Mouse (Mus musculus): ENCODE measurements at regions not wholly inside any gene's neighbourhood (a gene's known extent, or its start where the extent isn't known, plus 50 kb on each side); places are given as distances from the start of the nearest gene placed in this dataset.
A peak's percentile ranks its signal among the peaks of the same experiment; 100 is the strongest.
"Not testable (repeated sequence)": the region's sequence is repeated elsewhere in the genome, so short reads cannot be mapped to it uniquely, and the experiment has no call there.

DNA sequence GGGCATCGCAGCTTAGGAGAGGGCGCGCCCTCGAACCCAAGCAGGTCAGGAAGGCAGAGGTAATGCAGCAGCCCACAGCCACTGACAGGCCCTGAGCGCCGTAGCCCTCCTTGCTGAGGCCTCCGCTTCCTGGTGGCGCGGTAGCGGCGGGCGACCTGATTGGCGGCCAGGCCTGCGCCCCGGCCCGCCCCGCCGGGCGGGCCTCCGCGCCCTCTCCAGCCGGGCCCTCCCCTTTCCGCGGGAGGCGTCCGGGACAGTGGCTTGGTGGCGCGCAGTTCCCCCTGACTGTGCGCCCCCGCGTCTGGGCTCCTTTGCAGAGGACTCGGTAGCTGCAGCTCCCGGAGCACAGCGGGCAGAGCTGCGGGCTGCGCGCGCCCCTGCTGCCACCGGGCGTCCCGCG is 242.1 kb downstream of the Gm21863 start:
- DNase-seq (ENCODE audit: low spot score in 2 of 2), result peak; percentile 14 to 20

DNA sequence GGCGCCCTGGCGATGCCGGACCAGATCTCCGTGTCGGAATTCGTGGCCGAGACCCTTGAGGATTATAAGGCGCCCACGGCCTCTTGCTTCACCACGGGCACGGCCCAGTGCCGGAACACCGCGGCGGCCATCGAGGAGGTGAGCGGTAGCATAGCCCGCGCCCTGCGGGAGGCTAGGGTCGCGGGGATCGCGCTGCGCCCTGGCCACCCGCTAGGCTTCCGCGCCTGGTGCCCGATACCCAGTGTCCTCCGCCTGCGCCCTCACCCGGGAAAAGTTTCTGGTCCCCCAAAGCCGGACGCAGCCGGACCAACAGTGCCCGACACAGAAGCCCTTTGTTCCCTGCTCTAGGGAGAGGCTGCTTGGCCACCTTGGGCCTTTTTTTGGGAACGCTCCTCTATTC is 242.6 kb downstream of the Gm21863 start:
- peak in 1 of 2 experiments; percentile 9 for DNase-seq (ENCODE audit: low spot score in 2 of 2)

DNA sequence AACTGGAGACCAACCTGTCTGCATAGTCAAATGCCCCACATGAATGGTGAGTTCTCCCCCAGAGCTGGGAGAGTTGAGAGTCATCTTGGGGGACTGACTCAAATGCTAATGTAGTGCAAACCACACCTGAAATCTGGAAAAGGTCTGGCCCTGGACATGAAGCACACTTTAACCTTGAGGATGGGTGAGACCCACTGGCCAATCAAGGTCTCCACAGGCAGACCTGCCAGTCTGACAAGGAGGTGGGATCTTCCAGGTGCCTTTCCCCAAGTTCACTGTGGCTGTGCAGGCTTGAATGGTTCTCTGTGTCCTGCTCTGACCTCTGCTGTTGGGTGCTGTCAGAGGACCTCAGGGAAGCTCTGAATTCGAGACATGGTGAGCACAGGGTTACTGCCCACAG is 269.6 kb downstream of the Gm21863 start:
- DNase-seq (ENCODE audit: low spot score in 2 of 2), result not testable (repeated sequence)

DNA sequence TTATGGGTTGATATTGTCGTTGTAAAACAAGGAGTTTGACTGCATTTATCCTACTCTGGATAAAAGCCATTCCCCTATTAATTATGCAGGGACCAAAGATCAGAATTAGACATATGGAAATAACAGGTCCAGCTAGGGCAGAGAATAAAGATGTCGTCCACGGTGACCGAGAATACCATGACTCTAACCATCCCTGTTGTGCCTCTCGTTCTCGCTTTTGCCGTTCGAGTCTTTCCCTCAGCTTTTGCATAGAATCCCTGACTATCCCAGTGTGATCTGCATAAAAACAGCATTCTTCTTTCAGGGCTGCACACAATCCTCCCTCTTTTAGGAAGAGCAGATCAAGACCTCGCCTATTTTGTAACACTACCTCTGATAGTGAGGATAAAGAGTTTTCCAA is 272.5 kb downstream of the Gm21863 start:
- DNase-seq (ENCODE audit: low spot score in 2 of 2), result peak in 1 of 2 experiments; percentile 6

DNA sequence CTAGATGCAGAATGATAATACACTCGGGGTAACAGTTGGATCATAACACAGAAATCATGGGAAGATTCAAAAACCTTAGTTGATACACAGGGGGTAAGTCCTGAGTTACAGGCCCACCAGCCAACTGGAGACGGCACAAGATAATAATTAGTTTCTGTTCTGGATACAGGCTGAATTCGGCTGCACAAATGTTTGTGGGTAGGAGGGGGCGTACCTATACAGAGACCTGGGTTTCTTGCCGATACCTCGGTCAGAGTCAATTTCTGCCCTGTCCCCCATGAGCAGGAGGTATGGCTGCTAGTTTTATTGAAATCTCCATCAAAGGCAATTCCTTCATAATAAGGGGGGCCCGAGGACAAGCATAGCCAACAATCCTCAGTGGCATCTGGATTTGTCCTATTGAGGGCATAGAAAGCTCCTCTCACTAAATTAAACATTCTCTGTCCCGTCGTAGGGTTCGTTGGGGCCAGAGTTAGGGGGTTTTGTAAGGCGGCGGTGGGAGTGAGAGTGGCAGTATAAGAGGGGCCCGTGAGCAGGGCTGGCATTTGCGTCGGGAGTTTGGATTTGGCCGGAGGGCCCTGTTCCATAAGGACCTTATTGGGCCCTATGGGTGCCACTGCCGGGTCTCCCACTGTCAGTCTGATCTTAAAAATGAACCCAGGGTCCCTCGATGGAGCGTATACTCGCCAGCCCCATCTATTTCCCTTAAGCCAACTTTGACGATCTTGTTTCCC is 273.3 kb downstream of the Gm21863 start:
- peak in 1 of 2 experiments; percentile 9 for DNase-seq (ENCODE audit: low spot score in 2 of 2)

DNA sequence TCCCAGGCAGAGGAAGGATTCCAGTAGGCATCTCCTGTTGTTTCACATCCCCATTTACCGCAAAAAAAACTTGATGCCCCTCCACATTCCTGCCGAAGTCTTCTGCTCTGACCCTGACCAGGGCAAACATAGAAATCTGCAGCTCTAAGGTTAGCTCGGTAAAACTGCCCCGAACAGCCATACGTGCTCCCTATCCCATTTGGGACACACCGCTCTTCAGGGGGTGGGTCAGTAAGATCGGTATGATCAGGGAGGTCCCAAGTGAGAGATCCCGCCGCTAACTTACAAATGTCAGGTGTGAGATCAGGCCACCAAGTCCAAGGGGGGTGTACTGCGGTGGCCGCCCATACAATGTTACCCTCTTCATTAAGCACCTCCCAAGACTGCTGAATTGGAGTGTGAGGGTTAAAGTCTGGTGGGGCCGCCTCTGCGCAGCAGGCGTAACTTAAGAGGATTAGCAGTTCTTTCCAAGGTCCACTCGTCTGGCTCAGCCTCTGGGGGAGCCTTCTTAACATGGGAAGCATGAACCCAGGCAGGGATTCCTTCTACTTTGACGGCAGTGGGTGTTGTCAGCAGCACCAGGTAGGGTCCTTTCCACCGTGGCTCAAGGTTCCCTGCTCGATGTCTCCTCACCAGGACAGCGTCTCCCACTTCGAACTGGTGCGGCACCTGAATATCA is 274.2 kb downstream of the Gm21863 start:
- DNase-seq (ENCODE audit: low spot score in 2 of 2), result peak; percentile 9 to 20

DNA sequence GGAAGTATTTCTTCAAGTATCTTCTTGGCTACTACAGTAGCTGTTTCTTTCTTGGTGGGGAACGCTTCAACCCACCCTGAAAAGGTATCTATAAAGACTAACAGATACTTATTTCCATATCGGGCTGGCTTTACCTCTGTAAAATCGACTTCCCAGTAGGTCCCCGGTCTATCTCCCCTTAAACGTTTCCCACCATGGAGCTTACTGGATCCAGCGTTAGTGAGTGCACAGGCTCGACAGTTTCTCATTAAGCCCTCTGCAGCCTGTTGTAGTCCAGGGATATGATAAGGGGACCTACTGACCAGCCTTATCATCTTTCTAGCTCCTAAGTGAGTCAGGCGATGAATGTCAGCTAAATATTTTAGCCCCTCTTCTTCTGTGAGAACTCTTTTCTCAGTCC is 275.1 kb downstream of the Gm21863 start:
- not testable (repeated sequence) for DNase-seq (ENCODE audit: low spot score in 2 of 2)

DNA sequence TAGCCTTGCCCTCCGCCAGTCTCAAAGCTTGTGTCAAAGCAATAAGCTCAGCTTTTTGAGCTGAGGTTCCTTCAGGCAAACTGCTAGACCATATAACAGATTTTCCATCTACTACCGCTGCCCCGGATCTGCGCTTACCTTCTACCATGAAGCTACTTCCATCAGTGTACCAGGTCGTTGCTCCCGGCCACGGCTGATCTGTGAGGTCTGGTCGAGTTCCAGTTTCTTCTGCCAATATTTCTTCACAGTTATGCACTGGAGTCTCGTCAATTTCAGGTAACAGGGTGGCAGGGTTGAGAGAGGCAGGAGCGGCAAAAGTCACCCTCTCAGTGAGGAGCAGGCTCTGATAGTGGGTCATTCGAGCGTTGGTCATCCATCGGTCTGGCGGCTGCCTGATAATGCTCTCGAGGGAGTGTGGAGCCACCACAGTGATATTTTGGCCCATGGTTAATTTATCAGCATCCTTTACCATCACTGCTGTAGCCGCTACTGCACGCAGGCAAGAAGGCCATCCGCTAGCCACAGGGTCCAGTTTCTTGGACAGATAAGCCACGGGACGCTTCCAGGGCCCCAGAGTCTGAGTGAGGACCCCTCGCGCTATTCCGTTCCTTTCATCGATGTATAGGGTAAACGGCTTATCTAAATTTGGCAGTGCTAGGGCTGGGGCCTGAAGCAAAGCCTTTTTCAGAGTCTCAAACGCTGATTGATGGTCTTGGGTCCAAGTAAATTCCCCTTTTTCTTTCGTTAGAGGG is 276.0 kb downstream of the Gm21863 start:
- DNase-seq (ENCODE audit: low spot score in 2 of 2), result peak; percentile 11 to 21

DNA sequence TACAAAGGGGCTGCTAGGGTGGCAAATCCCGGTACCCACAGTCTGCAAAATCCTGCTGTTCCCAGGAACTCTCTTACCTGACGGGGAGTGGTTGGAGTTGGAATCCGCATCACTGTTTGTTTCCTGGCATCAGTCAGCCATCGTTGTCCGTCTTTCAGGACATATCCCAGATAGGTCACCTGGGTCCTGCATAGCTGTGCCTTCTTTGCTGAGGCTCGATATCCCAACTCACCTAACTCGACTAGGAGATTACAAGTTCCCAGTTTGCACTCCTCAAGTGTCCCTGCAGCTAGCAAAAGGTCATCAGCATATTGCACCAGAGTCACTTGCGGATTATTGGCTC is 276.6 kb downstream of the Gm21863 start:
- peak in 1 of 2 experiments; percentile 9 for DNase-seq (ENCODE audit: low spot score in 2 of 2)

DNA sequence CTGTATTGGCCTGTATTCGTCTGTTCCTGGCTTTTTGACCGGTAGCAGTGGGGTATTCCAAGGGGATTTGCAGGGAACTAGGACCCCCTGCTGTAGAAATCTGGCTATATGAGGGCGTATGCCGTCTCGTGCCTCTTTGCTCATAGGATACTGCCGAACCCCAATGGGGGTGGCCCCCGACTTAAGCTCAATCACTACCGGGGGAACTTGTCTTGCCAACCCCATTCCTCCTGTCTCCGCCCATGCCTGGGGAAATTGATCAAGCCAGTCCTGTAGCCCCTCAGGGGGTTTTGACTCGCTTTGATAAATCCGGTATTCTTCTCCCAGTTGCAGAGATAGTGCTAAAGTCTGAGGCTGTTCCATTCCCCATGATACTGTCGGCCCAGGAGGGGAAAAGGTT is 277.2 kb downstream of the Gm21863 start:
- DNase-seq (ENCODE audit: low spot score in 2 of 2), result peak; percentile 14 to 27

DNA sequence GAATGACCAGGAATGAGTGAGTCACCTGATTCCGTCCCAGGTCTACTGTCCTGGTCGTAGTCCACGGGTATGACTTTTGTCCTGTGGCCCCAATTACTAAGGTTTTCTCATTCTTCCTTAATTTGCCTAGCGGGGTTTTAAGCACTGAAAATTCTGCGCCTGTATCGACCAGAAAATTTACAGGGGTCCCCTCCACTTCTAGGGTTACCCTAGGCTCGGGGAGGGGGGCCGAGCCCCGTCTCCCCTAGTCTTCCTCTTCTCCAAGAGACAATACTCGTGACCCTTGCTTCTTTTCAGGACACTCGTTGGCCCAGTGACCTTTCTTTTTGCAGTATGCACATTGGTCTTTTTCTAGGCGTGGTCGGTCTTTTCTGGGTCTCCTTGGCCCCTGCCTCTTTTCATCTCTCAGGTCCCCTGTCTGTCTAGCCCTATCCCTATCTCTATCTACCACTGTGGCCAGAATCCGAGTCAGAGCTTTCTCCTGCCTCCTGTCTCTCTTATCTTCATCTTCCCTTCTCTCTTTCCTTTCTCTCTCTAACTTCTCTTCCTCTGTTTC is 277.8 kb downstream of the Gm21863 start:
- DNase-seq (ENCODE audit: low spot score in 2 of 2), result peak; percentile 7 to 21

DNA sequence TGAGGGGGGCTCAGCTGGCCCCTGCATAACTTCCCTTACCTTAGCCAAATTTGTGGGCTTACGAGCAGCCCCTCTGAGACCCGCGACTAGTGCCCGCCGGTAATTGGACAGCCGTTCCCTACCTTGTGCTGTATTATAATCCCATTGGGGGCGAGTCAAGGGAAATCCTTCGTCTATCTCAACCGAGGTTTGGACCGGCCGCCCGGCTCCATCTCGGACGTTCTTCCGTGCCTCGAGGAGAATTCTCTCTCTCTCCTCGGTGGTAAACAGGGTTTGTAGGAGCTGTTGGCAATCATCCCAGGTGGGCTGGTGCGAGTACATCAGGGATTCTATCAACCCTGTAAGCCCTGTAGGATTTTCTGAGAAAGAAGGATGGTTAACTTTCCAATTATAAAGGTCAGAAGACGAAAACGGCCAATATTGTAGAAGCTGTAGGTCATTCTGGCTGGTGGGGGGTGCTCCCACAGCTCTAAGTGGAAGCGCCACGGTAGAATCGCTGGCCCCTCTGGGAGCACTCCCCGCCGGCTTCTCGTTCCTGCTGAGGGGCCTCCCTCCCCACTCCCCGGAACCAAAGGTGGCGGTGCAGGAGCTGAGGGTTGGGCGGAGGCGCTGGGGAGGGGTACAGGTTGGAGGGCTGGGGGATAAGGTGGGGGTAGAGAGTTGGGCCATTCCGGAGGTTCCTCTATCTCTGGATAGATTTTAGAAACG is 278.6 kb downstream of the Gm21863 start:
- DNase-seq (ENCODE audit: low spot score in 2 of 2), result peak; percentile 28 to 57

DNA sequence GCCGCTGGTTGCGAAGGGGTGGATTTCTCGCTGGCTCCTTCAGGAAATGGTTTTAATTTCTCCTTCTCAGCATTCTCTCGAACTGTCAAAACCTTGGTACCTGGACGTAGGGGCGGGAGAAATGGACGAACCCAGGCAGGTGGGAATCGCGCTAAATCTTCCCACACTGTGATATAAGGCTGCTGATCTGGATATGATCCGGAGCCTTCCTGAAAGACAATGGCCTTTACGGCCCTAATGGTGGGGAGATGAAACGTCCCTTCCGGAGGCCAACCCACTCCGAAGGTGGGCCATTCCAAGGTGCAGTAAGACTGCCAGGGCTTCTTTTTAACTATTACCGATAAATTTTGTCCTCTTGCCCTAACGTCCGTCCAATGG is 279.1 kb downstream of the Gm21863 start:
- no peak for DNase-seq (ENCODE audit: low spot score in 2 of 2)

DNA sequence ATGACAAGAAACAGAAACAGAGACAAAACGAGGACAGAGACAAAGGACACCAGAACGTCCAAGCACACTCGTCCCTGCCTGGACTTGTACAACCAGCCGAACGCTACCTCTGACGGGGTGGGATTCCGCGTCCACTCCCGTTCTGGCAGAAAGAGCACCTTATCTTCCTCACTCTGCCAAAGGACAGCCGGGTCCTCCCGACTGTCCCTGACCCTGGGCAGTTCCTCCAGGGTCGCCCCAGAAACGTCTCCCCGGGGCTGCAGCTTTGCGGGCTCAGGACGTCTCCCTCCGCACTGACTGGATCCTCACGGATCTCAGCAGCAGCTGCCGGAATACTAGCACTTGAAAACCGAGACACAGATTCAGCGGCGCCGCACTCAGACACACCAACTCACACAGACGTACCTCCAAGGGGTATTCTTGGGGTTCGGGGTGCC is 279.6 kb downstream of the Gm21863 start:
- peak; percentile 15 to 38 for DNase-seq (ENCODE audit: low spot score in 2 of 2)

Measured in gastrocnemius, postnatal 4 days (tissue).